Mouse (Mus musculus): ENCODE measurements around the gene Cops3.

DNA sequence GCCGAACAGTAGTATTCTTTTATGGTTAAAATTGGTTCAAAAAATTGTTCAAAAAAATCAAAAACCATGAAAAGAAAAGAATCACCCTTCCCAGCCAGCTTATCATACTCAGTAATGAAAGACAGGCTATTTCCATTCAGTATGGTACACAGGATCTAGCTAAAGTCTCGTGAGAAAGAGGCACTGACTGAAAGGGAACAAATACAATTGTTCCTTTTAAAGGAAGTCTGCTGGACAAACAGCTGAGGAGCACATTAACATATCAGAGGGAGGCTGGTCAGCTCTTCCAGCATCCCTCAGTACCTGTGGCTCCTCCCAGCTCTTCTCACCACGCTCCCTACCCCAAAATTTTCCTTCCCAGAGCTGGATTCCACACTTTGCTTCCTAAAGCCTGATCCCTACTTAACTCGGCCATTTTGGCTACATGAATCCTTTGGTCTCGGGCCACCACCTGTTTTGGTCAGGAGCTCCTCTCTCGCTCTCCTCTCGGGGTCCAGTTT is 57.5 kb downstream of the Cops3 start:
- no peak for TF ChIP-seq CTCF (IDR thresholded peaks at IDR 0.05; ENCODE audit: extremely low read depth, insufficient read length, insufficient replicate concordance, low read depth, low read length)
- no peak for TF ChIP-seq POLR2A (IDR thresholded peaks at IDR 0.05; ENCODE audit: low read depth, low read length)
